Mouse (Mus musculus) adrenal gland, adult (tissue): ENCODE data around the gene Kank3.

ENCODE experiments used
- DNase-seq, 2 experiments: peaks; one replicate each; pipeline ENCODE4 v3.0.0; 2022 to 2023; ENCODE audit warnings: low spot score in 1 of 2; ENCODE audit not compliant: inconsistent age in 2 of 2

Kank3 gene

DNA sequence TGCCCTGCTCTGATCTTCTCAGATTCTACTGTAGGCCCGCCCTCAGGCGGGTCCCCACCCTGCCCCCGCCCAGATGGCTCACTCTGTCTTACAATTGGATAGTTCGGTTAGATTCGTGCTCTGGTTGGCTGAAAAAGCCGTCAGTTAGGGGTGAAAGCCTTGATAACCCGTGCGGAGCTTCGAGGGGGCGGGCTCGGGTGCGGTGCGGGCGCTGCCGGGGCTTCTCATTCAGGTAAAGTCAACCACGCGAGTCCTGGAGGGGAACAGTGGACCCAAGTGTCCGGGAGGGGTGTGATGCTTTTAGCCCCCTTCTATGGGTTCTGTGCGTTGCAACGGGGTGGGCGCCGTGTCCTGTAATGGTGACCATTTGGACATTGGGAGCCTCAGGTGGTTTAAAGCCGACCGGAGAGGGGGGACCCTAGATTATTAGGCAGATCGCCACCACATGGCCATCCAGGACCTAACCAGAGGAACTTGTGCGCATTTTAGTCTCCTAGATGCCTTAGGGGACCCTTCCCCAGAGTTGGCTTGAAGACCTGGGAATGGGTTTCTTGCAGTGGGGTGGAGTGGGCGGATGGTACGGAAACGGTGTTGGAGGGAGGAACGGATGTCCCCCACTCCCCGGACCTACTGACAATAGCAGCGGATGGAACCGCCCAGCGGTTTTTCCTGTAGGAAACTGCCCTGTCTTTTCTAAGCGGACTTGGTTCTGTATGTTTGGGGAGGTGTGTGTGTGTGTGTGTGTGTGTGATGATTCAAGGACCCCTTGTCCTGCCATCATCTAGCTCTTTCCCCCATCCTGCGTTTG, at the start of gene Kank3:
Gene Kank3, plus strand, starts transcription at position 186 of the 808 bp plus-strand sequence.
- peak; percentile 93 to 99 for DNase-seq

DNA sequence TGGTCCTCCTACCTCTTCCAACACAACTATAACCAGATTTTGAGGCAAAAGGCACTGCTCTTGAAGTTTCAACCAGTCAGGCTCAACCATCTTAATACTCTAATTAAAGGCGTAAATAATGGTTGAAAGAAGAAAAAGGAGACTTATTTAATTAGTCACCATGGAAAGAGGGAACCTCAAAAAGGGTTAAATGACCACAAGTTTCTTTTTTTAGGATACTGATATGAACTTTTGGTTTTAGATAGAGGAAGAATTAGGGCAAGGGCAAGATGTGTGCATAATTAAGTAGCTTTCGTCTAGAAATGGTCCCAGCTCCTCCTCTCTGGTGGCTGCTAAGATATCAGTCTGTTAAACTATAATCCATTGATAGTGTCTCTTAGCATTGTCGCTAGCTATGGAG, 43.9 kb upstream of the Kank3 start:
- no peak for DNase-seq

- no peak for DNase-seq
These were observed 38.7 kb upstream of the Kank3 start for GRCm38 (mm10) chr17:33771617-33772016.

DNA sequence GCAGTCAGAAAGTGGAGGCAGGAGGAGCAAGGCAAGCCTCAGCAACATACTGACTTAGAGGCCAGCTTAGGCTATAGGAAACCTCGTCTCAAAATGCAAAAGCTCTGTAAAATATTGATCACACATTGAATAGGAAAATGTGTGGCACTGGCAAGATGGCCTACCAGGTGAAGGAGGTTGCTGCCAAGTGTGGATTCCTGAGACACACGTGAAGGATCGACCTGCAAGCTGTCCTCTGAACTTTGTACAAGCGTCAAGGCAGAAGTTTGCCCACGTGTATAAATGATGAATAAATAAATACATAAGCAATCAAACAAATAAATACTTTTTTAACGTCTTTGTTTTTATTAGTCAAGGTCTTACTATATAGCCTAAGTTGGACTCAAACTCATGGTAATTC, 36.9 kb upstream of the Kank3 start:
- no peak for DNase-seq

DNA sequence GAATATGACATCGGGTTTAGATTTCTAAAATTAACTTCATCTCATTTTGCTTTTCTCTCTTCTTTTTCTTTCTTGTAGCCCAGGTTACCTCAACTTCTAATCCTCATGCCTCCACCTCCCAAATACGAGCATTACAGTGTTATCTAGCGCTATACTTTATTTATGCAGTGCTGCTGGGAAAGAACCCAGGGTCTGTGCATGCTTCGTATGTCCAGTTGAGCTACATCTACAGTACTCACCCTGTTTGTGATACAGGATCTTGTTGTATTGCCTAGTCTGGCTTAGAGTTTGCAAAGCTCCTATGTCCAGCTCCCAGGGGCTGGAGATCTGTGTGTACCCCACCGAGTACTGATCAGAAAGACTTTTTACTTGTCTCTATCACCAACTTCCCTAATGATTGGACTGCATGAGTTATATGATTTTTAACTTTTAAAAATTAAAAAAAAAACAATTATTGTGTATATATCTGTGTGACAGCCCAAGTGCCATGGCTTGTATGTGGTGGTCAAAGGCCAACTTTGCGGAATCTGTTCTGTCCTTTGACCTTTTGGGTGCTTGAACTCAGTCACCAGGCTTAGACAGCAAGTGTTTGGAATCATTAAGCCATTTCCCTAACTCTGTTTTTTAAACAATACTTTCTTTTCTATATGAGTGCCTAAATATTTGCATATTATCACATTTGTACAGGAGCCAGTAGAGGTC, 36.3 kb upstream of the Kank3 start:
- no peak for DNase-seq

DNA sequence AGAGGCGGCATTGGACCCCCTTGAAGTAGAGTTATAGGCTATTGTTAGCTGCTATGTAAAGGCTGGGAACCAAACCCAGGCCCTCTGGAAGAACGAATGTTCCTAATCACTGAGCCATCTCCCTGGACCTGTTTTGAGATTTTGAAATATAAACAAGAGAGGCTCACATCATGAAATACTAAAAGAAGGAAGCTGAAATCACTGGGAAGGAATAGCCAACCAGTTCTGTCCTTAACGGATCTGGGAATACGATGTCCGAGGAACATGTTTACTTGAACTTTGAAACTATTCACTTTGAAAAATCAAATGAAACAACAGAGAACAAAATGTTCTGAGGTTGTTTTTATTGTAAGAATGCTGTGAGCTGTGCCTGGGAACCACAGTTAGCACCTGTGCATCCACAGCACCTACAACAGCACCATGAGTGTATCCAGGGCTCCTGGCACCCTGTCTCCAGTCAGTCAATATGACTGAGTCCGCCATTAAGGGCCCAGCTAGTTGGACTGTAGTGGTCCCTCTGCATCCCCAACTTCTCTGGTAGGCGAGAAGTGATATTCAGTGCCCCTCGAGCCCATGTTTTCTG, 35.7 kb upstream of the Kank3 start:
- no peak for DNase-seq

- DNase-seq: no peak
These were observed 35.0 kb upstream of the Kank3 start for GRCm38 (mm10) chr17:33775287-33775686.

- peak; percentile 92 to 96 for DNase-seq
These were observed 30.9 kb upstream of the Kank3 start for GRCm38 (mm10) chr17:33779271-33779966.

DNA sequence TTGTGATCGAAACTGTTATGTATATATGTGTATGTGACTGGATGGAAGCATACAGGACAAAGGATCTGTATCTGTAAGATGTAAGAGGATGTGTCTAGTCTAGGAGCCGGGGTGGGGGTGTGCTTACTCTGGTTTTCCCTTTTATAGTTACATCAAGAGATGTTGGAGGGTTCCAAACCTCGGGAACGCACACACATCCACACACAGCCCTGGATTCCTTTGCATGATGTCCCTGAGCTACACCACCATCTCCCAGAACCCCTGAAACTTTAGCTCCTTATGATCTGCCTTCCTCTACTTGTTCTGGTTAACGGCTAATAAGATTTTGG, 30.4 kb upstream of the Kank3 start:
- peak in 1 of 2 experiments; percentile 58 for DNase-seq

DNA sequence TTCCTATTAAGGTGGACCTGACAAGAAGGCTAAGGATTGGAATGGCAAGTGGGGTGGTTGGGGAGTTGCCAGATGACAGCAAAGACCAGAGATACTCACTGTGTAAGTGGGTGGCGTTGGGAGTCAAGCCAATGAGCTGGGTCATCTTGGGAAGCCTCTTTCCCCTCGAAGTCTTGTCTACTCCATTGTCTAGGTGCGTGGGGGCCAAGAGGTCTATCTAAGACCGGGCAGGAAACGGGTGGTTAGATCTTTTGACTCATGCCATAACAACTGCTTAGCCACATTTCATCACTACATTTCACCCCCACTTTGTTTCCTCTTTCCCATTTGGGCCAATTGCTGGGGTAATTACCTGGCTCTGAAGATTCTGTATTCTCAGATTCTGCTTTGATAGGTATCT, 29.9 kb upstream of the Kank3 start:
- DNase-seq: peak; percentile 63 to 76

GRCm38 (mm10) chr17:33781124-33781977, 29.0 kb upstream of the Kank3 start, which contains the start of gene Angptl4:
Angptl4 (minus strand) TSS chr17:33781830.
- DNase-seq: peak; percentile 89 to 94

DNA sequence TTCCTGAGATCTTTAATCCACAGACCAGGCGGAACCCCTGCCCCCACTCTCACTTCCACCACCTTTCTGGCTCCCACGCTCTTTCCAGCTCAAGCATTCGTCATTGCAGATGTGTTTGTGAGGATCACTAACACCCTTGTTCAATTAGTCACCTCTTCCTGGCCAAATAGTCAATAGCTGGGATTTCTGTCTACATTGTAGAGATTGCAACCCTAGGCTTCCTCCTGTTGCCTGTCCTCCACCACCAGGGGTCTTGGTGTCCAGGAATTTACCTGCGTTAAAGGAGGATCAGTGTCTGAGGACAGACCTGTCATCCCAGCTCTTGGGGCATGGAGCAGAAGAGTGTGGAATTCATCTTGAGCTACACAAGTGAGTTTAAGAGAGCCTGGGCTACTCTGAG, 28.3 kb upstream of the Kank3 start:
- DNase-seq: no peak

DNA sequence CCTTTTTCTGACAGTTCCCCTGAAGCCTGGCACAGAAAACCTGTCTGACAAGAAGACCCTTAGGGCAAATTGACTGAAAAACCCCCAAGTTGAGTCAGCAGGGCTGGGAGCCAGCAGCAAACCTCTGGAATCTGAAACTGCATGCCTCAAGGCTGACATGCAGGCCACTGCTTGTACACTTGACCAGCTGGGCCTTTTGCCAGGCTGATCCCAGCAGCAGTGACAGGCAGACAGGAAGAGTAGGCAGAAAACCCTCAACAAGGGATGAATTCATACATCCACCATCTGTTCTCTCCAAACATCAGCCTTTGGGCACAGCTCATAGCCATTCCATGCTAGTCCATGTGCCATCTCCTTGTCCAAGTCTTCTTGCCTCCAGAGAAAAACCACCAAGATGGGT, 26.9 kb upstream of the Kank3 start:
- peak; percentile 93 to 95 for DNase-seq

DNA sequence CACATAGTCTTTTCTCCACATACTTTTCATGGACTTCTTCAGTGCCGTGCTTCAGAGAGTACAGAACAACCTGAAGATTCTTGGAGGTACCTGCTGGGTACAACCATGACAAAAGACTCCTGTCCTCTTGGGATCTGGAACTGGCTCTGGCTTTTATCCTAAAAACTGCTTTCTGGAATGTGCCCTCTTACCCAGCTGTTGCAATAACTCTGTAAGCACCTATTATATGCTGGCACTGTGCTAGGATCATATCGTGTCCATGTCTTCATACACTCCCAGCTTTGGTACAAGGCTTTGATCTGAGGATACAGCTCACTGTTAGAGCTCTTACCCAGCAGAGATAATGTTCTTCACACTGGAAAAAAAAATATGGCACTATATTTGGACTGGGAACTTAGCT, 25.4 kb upstream of the Kank3 start:
- DNase-seq: peak in 1 of 2 experiments; percentile 42

- DNase-seq: no peak
These were observed 23.9 kb upstream of the Kank3 start for GRCm38 (mm10) chr17:33786375-33786774.

DNA sequence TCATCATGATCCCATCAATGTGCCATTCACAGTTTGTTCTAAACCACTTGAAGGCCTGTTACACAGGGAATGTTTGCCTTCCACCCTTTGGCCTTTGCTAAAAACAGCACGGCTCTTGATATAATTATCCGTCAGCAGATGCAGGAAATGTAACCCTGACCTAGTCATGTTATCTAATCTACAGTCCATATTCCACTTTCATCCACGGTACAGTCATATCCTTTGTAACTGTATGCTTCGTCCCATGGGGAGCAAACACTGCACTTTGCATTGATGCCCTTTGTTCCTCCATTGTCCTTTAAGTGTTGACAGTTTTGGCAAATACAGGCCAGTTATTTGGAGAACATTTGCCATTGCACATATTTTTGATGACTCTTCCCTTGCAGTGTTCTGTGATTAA, 21.6 kb upstream of the Kank3 start:
- DNase-seq: peak in 1 of 2 experiments; percentile 71

DNA sequence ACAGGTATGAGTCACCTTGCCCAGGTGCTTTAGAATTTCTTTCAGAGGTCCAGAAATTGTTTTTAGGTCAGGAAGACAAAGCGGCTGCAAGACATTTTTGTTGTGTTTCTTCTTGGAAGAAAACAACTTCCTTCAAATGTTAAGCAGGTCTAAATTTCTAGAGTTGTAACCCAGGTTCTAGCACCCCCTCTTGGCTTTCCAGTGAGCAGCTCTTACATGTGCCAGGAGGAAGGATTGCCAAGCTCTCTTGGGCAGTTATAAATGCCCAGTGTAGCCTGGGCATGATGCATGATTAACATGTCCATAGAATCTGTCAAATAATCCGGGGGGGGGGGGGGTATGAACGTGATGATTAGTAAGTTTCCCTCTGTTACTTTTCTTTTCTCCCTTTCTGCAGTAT, 12.0 kb upstream of the Kank3 start:
- peak in 1 of 2 experiments; percentile 76 for DNase-seq

DNA sequence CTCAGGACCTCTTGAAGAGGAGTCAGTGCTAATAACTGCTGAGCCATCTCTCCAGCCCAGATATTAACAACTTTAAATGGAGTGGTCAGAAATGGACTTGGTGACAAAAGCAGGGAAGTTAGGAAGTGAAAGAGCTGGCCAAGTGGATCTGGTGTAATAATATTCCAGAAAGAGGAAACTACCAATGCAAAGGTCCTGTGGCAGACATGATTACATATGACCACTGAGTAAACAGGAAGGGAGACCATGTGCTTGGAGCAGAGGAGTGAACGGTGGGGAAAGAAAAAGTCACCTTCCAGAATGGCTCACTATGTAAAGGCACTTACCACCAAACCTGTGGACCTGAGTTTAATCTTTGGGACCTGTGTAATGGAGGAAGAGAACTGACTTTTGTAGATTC, 11.0 kb upstream of the Kank3 start:
- no peak for DNase-seq

- DNase-seq: peak in 1 of 2 experiments; percentile 39
These were observed 8.1 kb upstream of the Kank3 start for GRCm38 (mm10) chr17:33802221-33802620.

DNA sequence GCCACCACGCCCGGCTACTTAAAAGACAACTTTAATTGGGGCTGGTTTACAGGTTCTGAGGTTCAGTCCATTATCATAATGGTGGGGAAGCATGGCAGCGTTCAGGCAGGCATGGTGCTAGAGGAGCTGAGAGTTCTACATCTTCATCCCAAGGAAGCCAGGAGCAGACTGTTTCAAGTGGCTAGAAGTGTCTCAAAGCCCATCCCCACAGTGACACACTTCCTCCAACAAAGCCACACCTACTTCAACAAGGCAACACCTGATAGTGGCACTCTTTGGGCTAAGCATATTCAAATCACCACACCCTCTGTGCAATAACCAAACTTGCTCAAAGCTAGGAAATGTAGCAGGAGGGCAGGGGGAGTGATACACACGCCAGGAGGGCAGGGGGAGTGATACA, 6.1 kb upstream of the Kank3 start:
- DNase-seq: no peak

- DNase-seq: no peak
These were observed 5.6 kb upstream of the Kank3 start for GRCm38 (mm10) chr17:33804745-33805144.
